Mouse (Mus musculus): ENCODE results near the gene Abca4. TPM values are rescaled to one million over a fixed set of nuclear protein-coding genes. Genes with fewer than 3 reads are reported as not detected.
"Not testable (repeated sequence)": the region's sequence is repeated elsewhere in the genome, so short reads cannot be mapped to it uniquely, and the experiment has no call there.

The Abca4 gene
- polyA plus RNA-seq, 1 experiment from 2014 or later = 3.1 TPM

GRCm38 (mm10) chr3:122064556-122065410 lies 20.5 kb downstream of the Abca4 start:
- Histone ChIP-seq H3K27me3 (peaks cover 7% of the 10 kb centered on the region; the same call in 1 of the 2 replicates), H3K27ac (no peak overlapping the region), H3K36me3 (no peaks in the 10 kb centered on the region), H3K9ac (no peak overlapping the region), H3K4me2 (no peak overlapping the region), H3K4me1 (replicated peaks) (no peaks in the 10 kb centered on the region), H3K9me3 (no peaks in the 10 kb centered on the region), H3K4me3 (no peak overlapping the region)
- 78% methylated on average over 13 of the region's 13 CpGs for WGBS
- no peak for ATAC-seq (ENCODE audit: low FRiP score)

- H3K4me3 ChIP-seq = no peak overlapping the region
- H3K27me3 ChIP-seq = peaks cover 17% of the 10 kb centered on the region
- no peaks in the 10 kb centered on the region for H3K9me3 ChIP-seq
- H3K4me1 ChIP-seq (replicated peaks) = peaks cover 25% of the 10 kb centered on the region
- ATAC-seq (ENCODE audit: low FRiP score) = no peak
- H3K27ac ChIP-seq = no peak overlapping the region
- no peaks in the 10 kb centered on the region for H3K36me3 ChIP-seq
- H3K9ac ChIP-seq = no peak overlapping the region
- no peak overlapping the region for H3K4me2 ChIP-seq
- WGBS = 73% methylated on average over 10 of the region's 10 CpGs
Measured at GRCm38 (mm10) chr3:122071769-122072168, 27.5 kb downstream of the Abca4 start.

GRCm38 (mm10) chr3:122072646-122073571 lies 28.7 kb downstream of the Abca4 start:
- H3K27ac ChIP-seq = peak overlapping the region; percentile 73; the same call in 1 of the 2 replicates
- 63% methylated on average over 11 of the region's 11 CpGs for WGBS

GRCm38 (mm10) chr3:122073595-122073994 lies 29.4 kb downstream of the Abca4 start:
- Histone ChIP-seq H3K27ac (peak overlapping the region; percentile 73), H3K4me3 (no peak overlapping the region), H3K36me3 (no peaks in the 10 kb centered on the region), H3K4me2 (no peak overlapping the region), H3K9ac (no peak overlapping the region), H3K27me3 (peaks cover 17% of the 10 kb centered on the region), H3K9me3 (no peaks in the 10 kb centered on the region), H3K4me1 (replicated peaks) (peaks cover 30% of the 10 kb centered on the region)
- 75% methylated on average over 5 of the region's 5 CpGs for WGBS
- no peak for ATAC-seq (ENCODE audit: low FRiP score)

More at GRCm38 (mm10) chr3:122072646-122073571, 28.7 kb downstream of the Abca4 start:
- Histone ChIP-seq H3K4me3 (no peak overlapping the region), H3K9me3 (no peaks in the 10 kb centered on the region), H3K36me3 (no peaks in the 10 kb centered on the region), H3K4me1 (replicated peaks) (peaks cover 25% of the 10 kb centered on the region), H3K9ac (no peak overlapping the region), H3K27me3 (peaks cover 17% of the 10 kb centered on the region), H3K4me2 (no peak overlapping the region)
- ATAC-seq (ENCODE audit: low FRiP score) = 0 out of 2 replicates have a peak, but pooled peaks have one; percentile 41

- 29% methylated on average over 10 of the region's 10 CpGs for WGBS
- Histone ChIP-seq H3K9ac (no peak overlapping the region), H3K4me3 (no peak overlapping the region), H3K27me3 (peaks cover 15% of the 10 kb centered on the region), H3K36me3 (no peaks in the 10 kb centered on the region), H3K4me2 (no peak overlapping the region), H3K27ac (peak overlapping the region; percentile 73), H3K9me3 (no peaks in the 10 kb centered on the region), H3K4me1 (replicated peaks) (peaks cover 30% of the 10 kb centered on the region)
- peak; percentile 44; the same call in 1 of the 2 replicates for ATAC-seq (ENCODE audit: low FRiP score)
Measured at GRCm38 (mm10) chr3:122074334-122074733, 30.1 kb downstream of the Abca4 start.

GRCm38 (mm10) chr3:122078141-122078540 lies 33.9 kb downstream of the Abca4 start:
- H3K27ac ChIP-seq = no peak overlapping the region; the same call in 1 of the 2 replicates

GRCm38 (mm10) chr3:122079172-122079571 lies 34.9 kb downstream of the Abca4 start:
- no peak for ATAC-seq (ENCODE audit: low FRiP score)
- 83% methylated on average over 6 of the region's 6 CpGs for WGBS

More at GRCm38 (mm10) chr3:122078141-122078540, 33.9 kb downstream of the Abca4 start:
- Histone ChIP-seq H3K9me3 (no peaks in the 10 kb centered on the region), H3K4me2 (no peak overlapping the region), H3K4me3 (no peak overlapping the region), H3K36me3 (no peaks in the 10 kb centered on the region), H3K27me3 (peaks cover 13% of the 10 kb centered on the region), H3K4me1 (replicated peaks) (peaks cover 24% of the 10 kb centered on the region), H3K9ac (no peak overlapping the region)
- whole genome bisulfite sequencing = 27% methylated on average over 6 of the region's 6 CpGs
- no peak for ATAC-seq (ENCODE audit: low FRiP score)

GRCm38 (mm10) chr3:122081634-122082033 lies 37.4 kb downstream of the Abca4 start:
- H3K4me3 ChIP-seq; H3K9me3 ChIP-seq; H3K36me3 ChIP-seq; H3K27ac ChIP-seq; H3K4me2 ChIP-seq; H3K9ac ChIP-seq; ATAC-seq (ENCODE audit: low FRiP score): not testable (repeated sequence)
- Histone ChIP-seq H3K4me1 (replicated peaks) (peaks cover 17% of the 10 kb centered on the region), H3K27me3 (peaks cover 12% of the 10 kb centered on the region; the same call in 1 of the 2 replicates)
- 93% methylated on average over 8 of the region's 8 CpGs for WGBS

More at GRCm38 (mm10) chr3:122079172-122079571, 34.9 kb downstream of the Abca4 start:
- no peaks in the 10 kb centered on the region for H3K9me3 ChIP-seq
- no peaks in the 10 kb centered on the region for H3K36me3 ChIP-seq
- H3K4me3 ChIP-seq = no peak overlapping the region
- H3K9ac ChIP-seq = no peak overlapping the region
- peaks cover 15% of the 10 kb centered on the region; the same call in 1 of the 2 replicates for H3K4me1 ChIP-seq (replicated peaks)
- H3K27me3 ChIP-seq = peaks cover 22% of the 10 kb centered on the region
- H3K4me2 ChIP-seq = no peak overlapping the region
- H3K27ac ChIP-seq = no peak overlapping the region

GRCm38 (mm10) chr3:122082338-122082737 lies 38.1 kb downstream of the Abca4 start:
- H3K27me3 ChIP-seq = peaks cover 14% of the 10 kb centered on the region; the same call in 1 of the 2 replicates
- no peak overlapping the region for H3K9ac ChIP-seq
- no peak overlapping the region for H3K27ac ChIP-seq
- H3K4me3 ChIP-seq = no peak overlapping the region
- H3K4me2 ChIP-seq = no peak overlapping the region
- ATAC-seq (ENCODE audit: low FRiP score) = no peak
- 85% methylated on average over 7 of the region's 7 CpGs for WGBS
- H3K36me3 ChIP-seq = no peaks in the 10 kb centered on the region
- no peaks in the 10 kb centered on the region for H3K9me3 ChIP-seq
- peaks cover 17% of the 10 kb centered on the region for H3K4me1 ChIP-seq (replicated peaks)

GRCm38 (mm10) chr3:122085157-122085989 lies 41.1 kb downstream of the Abca4 start:
- H3K4me3 ChIP-seq = no peak overlapping the region
- H3K9ac ChIP-seq = no peak overlapping the region
- H3K36me3 ChIP-seq = no peaks in the 10 kb centered on the region
- H3K4me2 ChIP-seq = peak overlapping the region; percentile 33
- peaks cover 12% of the 10 kb centered on the region for H3K4me1 ChIP-seq (replicated peaks)
- no peaks in the 10 kb centered on the region for H3K9me3 ChIP-seq
- peak; percentile 75 for ATAC-seq (ENCODE audit: low FRiP score)
- H3K27me3 ChIP-seq = peaks cover 40% of the 10 kb centered on the region
- no peak overlapping the region for H3K27ac ChIP-seq
- 21% methylated on average over 18 of the region's 18 CpGs for WGBS

- no peak overlapping the region for H3K4me3 ChIP-seq
- H3K4me2 ChIP-seq = no peak overlapping the region
- peaks cover 46% of the 10 kb centered on the region for H3K27me3 ChIP-seq
- H3K9ac ChIP-seq = no peak overlapping the region
- no peak for ATAC-seq (ENCODE audit: low FRiP score)
- H3K9me3 ChIP-seq = no peaks in the 10 kb centered on the region
- H3K27ac ChIP-seq = no peak overlapping the region
- peaks cover 12% of the 10 kb centered on the region for H3K4me1 ChIP-seq (replicated peaks)
- 87% methylated on average over 11 of the region's 11 CpGs for WGBS
- no peaks in the 10 kb centered on the region for H3K36me3 ChIP-seq
Measured at GRCm38 (mm10) chr3:122088054-122088681, 43.9 kb downstream of the Abca4 start.
